Mouse (Mus musculus): ENCODE measurements around the gene Ctdspl.

- TF ChIP-seq CTCF (conservative IDR thresholded peaks at IDR 0.05; ENCODE audit: low read length) (no peak), NANOG (IDR thresholded peaks at IDR 0.05; ENCODE audit: borderline replicate concordance, low read length) (no peak)
These were observed 60.0 kb downstream of the Ctdspl start for GRCm38 (mm10) chr9:118986286-118986685.

Data from E14TG2a.4 (cell line).